Mouse (Mus musculus) CH12.LX (cell line): ENCODE measurements around the gene Cdc34. TPM values are rescaled to one million over a fixed set of nuclear protein-coding genes. Genes with fewer than 3 reads are reported as not detected.

Experiments
- DNase-seq: peaks from one replicate; pipeline ENCODE4 v3.0.0-alpha.2; 2013; ENCODE audit errors: extremely low read depth
- H3K27ac ChIP-seq: 2 replicates; pipeline ENCODE4 v1.5.1; 2012; ENCODE audit warnings: low read depth, mild to moderate bottlenecking, control low read depth, moderate library complexity; ENCODE audit not compliant: insufficient read depth
- H3K27me3 ChIP-seq: replicated peaks from 2 replicates; pipeline ENCODE3; 2012; ENCODE audit warnings: inconsistent platforms
- H3K36me3 ChIP-seq, 2 experiments: replicated peaks in 1 of 2; 2 replicates each; pipeline versions ENCODE3 to v1.6.1; 2012; ENCODE audit warnings: inconsistent platforms in 1 of 2, low read length in 1 of 2, mild to moderate bottlenecking in 1 of 2, mixed read lengths in 1 of 2, moderate library complexity in 1 of 2; ENCODE audit not compliant: control insufficient read depth in 1 of 2, insufficient read depth in 1 of 2
- H3K4me1 ChIP-seq, 2 experiments: 2 replicates each; pipeline ENCODE4 v1.6.1; 2012; ENCODE audit warnings: inconsistent platforms in 1 of 2, moderate library complexity in 1 of 2; ENCODE audit not compliant: insufficient read depth in 2 of 2, control insufficient read depth in 1 of 2
- H3K4me2 ChIP-seq: 2 replicates; pipeline ENCODE4 v1.6.1; 2012; ENCODE audit warnings: low read depth, mild to moderate bottlenecking, control low read depth; ENCODE audit not compliant: poor library complexity, insufficient read depth, severe bottlenecking
- H3K4me3 ChIP-seq, 3 experiments: fragments of 150-350 bp in 1 of 3; sonication (generic) in 1 of 3; replicated peaks in 1 of 3; 2 replicates each; pipeline versions ENCODE3 to v1.5.1; 2011 to 2012; ENCODE audit warnings: low read depth in 2 of 3, low read length in 2 of 3, mild to moderate bottlenecking in 2 of 3, moderate library complexity in 2 of 3, control low read depth in 1 of 3, improper control_type of control experiment in 1 of 3, inconsistent platforms in 1 of 3, mixed read lengths in 1 of 3; ENCODE audit not compliant: poor library complexity in 1 of 3
- H3K79me2 ChIP-seq: replicated peaks from 2 replicates; pipeline ENCODE4 v1.6.1; 2012; ENCODE audit warnings: mild to moderate bottlenecking, moderate library complexity; ENCODE audit not compliant: control insufficient read depth, poor library complexity, insufficient read depth, severe bottlenecking; ENCODE audit errors: extremely low read depth
- H3K9ac ChIP-seq: 2 replicates; pipeline ENCODE4 v1.6.1; 2012; ENCODE audit warnings: low read depth, mild to moderate bottlenecking, control low read depth, moderate library complexity; ENCODE audit not compliant: insufficient read depth
- H3K9me3 ChIP-seq: replicated peaks from 2 replicates; pipeline ENCODE3; 2012; ENCODE audit warnings: low read length, inconsistent platforms, mixed read lengths
- CTCF ChIP-seq, 2 experiments: IDR thresholded peaks in 1 of 2; conservative IDR thresholded peaks in 1 of 2; 2 replicates each; pipeline ENCODE4 v1.5.1; 2011 to 2012; ENCODE audit warnings: low read depth in 2 of 2, low read length in 2 of 2, improper control_type of control experiment in 1 of 2, inconsistent platforms in 1 of 2, mild to moderate bottlenecking in 1 of 2, moderate library complexity in 1 of 2
- E2F4 ChIP-seq: IDR thresholded peaks from 2 replicates; pipeline ENCODE4 v1.6.1; 2011; ENCODE audit warnings: low read depth, low read length, improper control_type of control experiment; ENCODE audit not compliant: insufficient replicate concordance
- ELF1 ChIP-seq: IDR thresholded peaks from 2 replicates; pipeline ENCODE4 v1.6.1; 2014; ENCODE audit warnings: low read depth, mild to moderate bottlenecking, inconsistent platforms, low read length, improper control_type of control experiment
- EP300 ChIP-seq: IDR thresholded peaks from 2 replicates; pipeline ENCODE4 v1.6.1; 2011; ENCODE audit warnings: low read length, improper control_type of control experiment
- ETS1 ChIP-seq: conservative IDR thresholded peaks from 2 replicates; pipeline ENCODE4 v1.6.1; 2012; ENCODE audit warnings: low read depth, mild to moderate bottlenecking, inconsistent platforms, low read length, improper control_type of control experiment, moderate library complexity
- HCFC1 ChIP-seq: IDR thresholded peaks from 2 replicates; pipeline ENCODE4 v1.6.1; 2012; ENCODE audit warnings: low read depth, mild to moderate bottlenecking, inconsistent platforms, low read length, improper control_type of control experiment
- IRF4 ChIP-seq: IDR thresholded peaks from 2 replicates; pipeline ENCODE4 v1.6.1; 2014; ENCODE audit warnings: low read depth, mild to moderate bottlenecking, inconsistent platforms, low read length, improper control_type of control experiment
- JUN ChIP-seq: IDR thresholded peaks from 2 replicates; pipeline ENCODE4 v1.6.1; 2011; ENCODE audit warnings: low read depth, mild to moderate bottlenecking, low read length, improper control_type of control experiment, moderate library complexity; ENCODE audit not compliant: insufficient read depth
- JUND ChIP-seq: conservative IDR thresholded peaks from 2 replicates; pipeline ENCODE4 v1.6.1; 2011; ENCODE audit warnings: low read depth, low read length, improper control_type of control experiment
- MAFK ChIP-seq: IDR thresholded peaks from 2 replicates; pipeline ENCODE4 v1.6.1; 2011; ENCODE audit warnings: low read length, improper control_type of control experiment; ENCODE audit not compliant: insufficient replicate concordance
- MAX ChIP-seq: IDR thresholded peaks from 2 replicates; pipeline ENCODE4 v1.6.1; 2011; ENCODE audit warnings: low read length, improper control_type of control experiment
- MAZ ChIP-seq: IDR thresholded peaks from 2 replicates; pipeline ENCODE4 v1.6.1; 2012; ENCODE audit warnings: low read depth, mild to moderate bottlenecking, inconsistent platforms, low read length, improper control_type of control experiment, moderate library complexity
- PAX5 ChIP-seq: IDR thresholded peaks from 2 replicates; pipeline ENCODE4 v1.6.1; 2012; ENCODE audit warnings: low read length, inconsistent platforms, mixed read lengths
- POLR2A ChIP-seq: IDR thresholded peaks from 2 replicates; pipeline ENCODE4 v1.6.1; 2011; ENCODE audit warnings: low read depth, mild to moderate bottlenecking, improper control_type of control experiment, low read length
- POLR2AphosphoS2 ChIP-seq: IDR thresholded peaks from 2 replicates; pipeline ENCODE4 v1.6.1; 2011; ENCODE audit warnings: low read depth, low read length, improper control_type of control experiment
- RAD21 ChIP-seq: IDR thresholded peaks from 2 replicates; pipeline ENCODE4 v1.6.1; 2011; ENCODE audit warnings: low read depth, mild to moderate bottlenecking, low read length, improper control_type of control experiment, moderate library complexity
- RCOR1 ChIP-seq: conservative IDR thresholded peaks from 2 replicates; pipeline ENCODE4 v1.6.1; 2012; ENCODE audit warnings: low read depth, mild to moderate bottlenecking, inconsistent platforms, low read length, improper control_type of control experiment
- SIN3A ChIP-seq: IDR thresholded peaks from 2 replicates; pipeline ENCODE4 v1.6.1; 2012; ENCODE audit warnings: low read length, improper control_type of control experiment, inconsistent platforms
- SMC3 ChIP-seq: IDR thresholded peaks from 2 replicates; pipeline ENCODE4 v1.6.1; 2011; ENCODE audit warnings: low read depth, low read length, improper control_type of control experiment
- TBP ChIP-seq: conservative IDR thresholded peaks from 2 replicates; pipeline ENCODE4 v1.6.1; 2011; ENCODE audit warnings: low read depth, low read length, improper control_type of control experiment
- TCF12 ChIP-seq: IDR thresholded peaks from 2 replicates; pipeline ENCODE4 v1.6.1; 2014; ENCODE audit warnings: low read depth, mild to moderate bottlenecking, inconsistent platforms, low read length, improper control_type of control experiment
- UBTF ChIP-seq: IDR thresholded peaks from 2 replicates; pipeline ENCODE4 v1.6.1; 2012; ENCODE audit warnings: low read depth, mild to moderate bottlenecking, inconsistent platforms, low read length, improper control_type of control experiment, moderate library complexity
- ZKSCAN1 ChIP-seq: IDR thresholded peaks from 2 replicates; pipeline ENCODE4 v1.6.1; 2012; ENCODE audit warnings: low read depth, inconsistent platforms, low read length, improper control_type of control experiment, borderline replicate concordance
- ZNF384 ChIP-seq: IDR thresholded peaks from 2 replicates; pipeline ENCODE4 v1.6.1; 2012; ENCODE audit warnings: low read depth, low read length, improper control_type of control experiment, inconsistent platforms
- dilution Hi-C: fragments of 300-500 bp; cut with MboI; formaldehyde crosslinking; loops from 2 replicates; pipeline ENCODE4 v1.14.3; 2020; ENCODE audit warnings: low sequenced_read_pairs; ENCODE audit not compliant: extremely low pct_unique_long_range_greater_than_20kb, extremely low pct_ligation_motif_present
- in situ Hi-C: fragments of 300-500 bp; cut with MboI; formaldehyde crosslinking; loops from 3 replicates; pipeline ENCODE4 v1.14.3; 2019; ENCODE audit warnings: low sequenced_read_pairs, low pct_ligation_motif_present, low pct_unique_long_range_greater_than_20kb, mixed read lengths
- polyA plus RNA-seq: library from polyadenylated mRNA; unstranded; fragments of >175 nt; gene quantifications from 2 replicates; pipeline ENCODE4 v1.2.1, GENCODE M21; 2012; ENCODE audit warnings: low read depth; ENCODE audit not compliant: insufficient read length
- total RNA-seq, 2 experiments: library from RNA; depleted of rRNA; stranded (reverse); fragments of 300-350 nt in 1 of 2; fragments of >200 nt in 1 of 2; gene quantifications; 2 replicates each; pipeline ENCODE4 v1.2.3; 2012 to 2014

The Cdc34 gene
- total and polyA plus RNA-seq, 3 experiments = 314 to 335 (median 331) TPM

DNA sequence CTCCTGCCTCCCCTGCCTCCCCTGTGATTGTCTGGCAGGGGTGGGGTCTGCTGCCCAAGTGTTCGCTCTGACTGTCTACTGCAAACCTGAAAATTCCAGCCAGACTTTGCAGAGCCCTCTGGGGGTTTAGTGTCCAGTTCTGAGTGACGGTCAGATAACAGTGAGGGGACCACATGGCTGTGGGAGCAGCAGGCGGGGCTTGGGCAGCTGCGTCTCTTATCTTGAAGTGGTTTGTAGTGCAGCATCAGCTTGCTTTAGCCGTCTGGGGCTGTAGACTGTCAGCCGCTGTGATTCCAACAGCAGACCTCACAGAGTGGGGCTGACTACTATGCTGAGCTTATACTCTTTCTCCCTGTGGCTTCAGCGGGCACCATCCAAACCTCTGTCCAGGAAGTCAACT, 27.3 kb downstream of the Cdc34 start:
- Histone ChIP-seq H3K27me3 (no peaks in the 10 kb centered on the region), H3K36me3 (peaks cover 39 to 69% of the 10 kb centered on the region in 2 experiments), H3K4me3 (no peak overlapping the region)
- dilution Hi-C loops = no loop called here
- no peak for TF ChIP-seq IRF4
- no peak for TF ChIP-seq RAD21
- TF ChIP-seq PAX5 = no peak
- no peak for TF ChIP-seq POLR2A
- no peak for TF ChIP-seq HCFC1
- TF ChIP-seq UBTF = no peak
- no peak for TF ChIP-seq MAFK
- TF ChIP-seq, all 38 proteins: peak for 0
- Histone ChIP-seq H3K9ac (no peak overlapping the region), H3K4me2 (no peak overlapping the region), H3K27ac (no peak overlapping the region), H3K9me3 (no peaks in the 10 kb centered on the region), H3K79me2 (peaks cover 46% of the 10 kb centered on the region), H3K4me1 (peaks cover 21 to 33% of the 10 kb centered on the region in 2 experiments)
- DNase-seq = no peak
- in situ Hi-C loops = no loop called here

DNA sequence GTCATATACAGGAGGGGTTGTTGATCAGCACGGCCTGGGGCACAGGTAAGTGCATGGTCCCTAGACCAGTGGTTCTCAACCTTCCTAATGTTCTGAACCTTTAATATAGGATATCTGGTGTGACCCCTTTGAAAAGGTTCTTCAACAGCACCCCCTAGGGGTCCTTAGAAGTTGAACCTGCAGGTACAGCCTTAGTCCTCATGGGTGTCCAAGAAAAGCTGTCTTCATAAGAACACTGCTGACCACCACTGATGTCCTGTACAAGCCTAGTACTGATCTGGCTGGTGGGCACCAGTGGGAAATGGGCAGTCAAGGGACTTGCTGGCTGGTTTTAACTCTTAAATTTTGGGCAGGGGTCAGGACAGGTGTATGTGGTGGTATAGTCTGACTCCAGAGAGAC, 30.0 kb downstream of the Cdc34 start:
- Histone ChIP-seq H3K9ac (no peak overlapping the region), H3K27me3 (peaks cover 21% of the 10 kb centered on the region), H3K9me3 (no peaks in the 10 kb centered on the region), H3K4me3 (no peak overlapping the region), H3K27ac (no peak overlapping the region), H3K36me3 (peaks cover 39 to 55% of the 10 kb centered on the region in 2 experiments), H3K4me2 (no peak overlapping the region), H3K79me2 (peaks cover 20% of the 10 kb centered on the region), H3K4me1 (peaks cover 6 to 17% of the 10 kb centered on the region in 2 experiments)
- in situ Hi-C loops = no loop called here
- DNase-seq = peak; percentile 55
- TF ChIP-seq POLR2A (0 out of 2 replicates have a peak, but pooled peaks have one; percentile 7), CTCF (conservative IDR thresholded peaks at IDR 0.05 in 1 of 2, IDR thresholded peaks at IDR 0.05 in 1 of 2; ENCODE audit: low read depth in 2 of 2, low read length in 2 of 2) (peak; percentile 46 to 68), PAX5 (no peak), SIN3A (no peak), TCF12 (no peak), ZKSCAN1 (no peak), RCOR1 (no peak), EP300 (no peak), ZNF384 (no peak), E2F4 (no peak), ETS1 (no peak), JUND (no peak), SMC3 (no peak), POLR2AphosphoS2 (no peak), ELF1 (no peak), TBP (no peak), RAD21 (peak; percentile 13), MAZ (no peak), JUN (no peak), MAX (no peak), IRF4 (no peak)
- dilution Hi-C loops = no loop called here
